Mouse (Mus musculus): ENCODE measurements at regions not wholly inside any gene's neighbourhood (a gene's known extent, or its start where the extent isn't known, plus 50 kb on each side); places are given as distances from the start of the nearest gene placed in this dataset.

- Histone ChIP-seq H3K36me3 (ENCODE audit: control insufficient read depth, insufficient read depth) (no peaks in the 10 kb centered on the region), H3ac (ENCODE audit: control insufficient read depth, insufficient read length) (no peak overlapping the region), H3K79me2 (ENCODE audit: control insufficient read depth, insufficient read depth) (no peaks in the 10 kb centered on the region), H3K4me2 (ENCODE audit: low read depth) (no peak overlapping the region), H3K27me3 (ENCODE audit: control insufficient read depth, insufficient read depth, insufficient read length) (peaks cover 17% of the 10 kb centered on the region), H3K4me3 (no peak overlapping the region)
- TF ChIP-seq TCF3 (IDR thresholded peaks at IDR 0.05; ENCODE audit: insufficient read length, low read depth) = no peak
- TF ChIP-seq MAX (IDR thresholded peaks at IDR 0.05; ENCODE audit: low read depth) = no peak
- no peak for TF ChIP-seq POLR2AphosphoS2 (IDR thresholded peaks at IDR 0.05; ENCODE audit: insufficient read length, low read depth)
- no peak for TF ChIP-seq MYOG (IDR thresholded peaks at IDR 0.05; ENCODE audit: control insufficient read depth in 1 of 3, insufficient read depth in 1 of 3, insufficient read length in 2 of 3, low read depth in 2 of 3)
- TF ChIP-seq E2F4 (IDR thresholded peaks at IDR 0.05; ENCODE audit: insufficient read depth) = no peak
- TF ChIP-seq REST (IDR thresholded peaks at IDR 0.05; ENCODE audit: insufficient read depth, insufficient read length) = no peak
- no peak for TF ChIP-seq SRF (IDR thresholded peaks at IDR 0.05; ENCODE audit: control insufficient read depth, insufficient read length, low read depth)
- TF ChIP-seq CEBPB (IDR thresholded peaks at IDR 0.05; ENCODE audit: insufficient read depth, poor library complexity, severe bottlenecking) = no peak
- no peak for TF ChIP-seq USF1 (IDR thresholded peaks at IDR 0.05; ENCODE audit: low read depth)
- no peak for TF ChIP-seq MYOD1 (IDR thresholded peaks at IDR 0.05; ENCODE audit: control insufficient read depth in 1 of 3, insufficient read length in 2 of 3, low read depth in 2 of 3)
Observed at GRCm38 (mm10) chr6:99964540-99964939, 238.3 kb upstream of the Prok2 start.

GRCm38 (mm10) chr6:99964007-99964406, 237.8 kb upstream of the Prok2 start:
- H3K36me3 ChIP-seq (ENCODE audit: control insufficient read depth, insufficient read depth) = no peaks in the 10 kb centered on the region
- no peak overlapping the region for H3ac ChIP-seq (ENCODE audit: control insufficient read depth, insufficient read length)
- H3K4me2 ChIP-seq (ENCODE audit: low read depth) = no peak overlapping the region
- H3K4me3 ChIP-seq = no peak overlapping the region
- H3K27me3 ChIP-seq (ENCODE audit: control insufficient read depth, insufficient read depth, insufficient read length) = peaks cover 13% of the 10 kb centered on the region
- TF ChIP-seq REST (IDR thresholded peaks at IDR 0.05; ENCODE audit: insufficient read depth, insufficient read length) = no peak
- H3K79me2 ChIP-seq (ENCODE audit: control insufficient read depth, insufficient read depth) = no peaks in the 10 kb centered on the region

GRCm38 (mm10) chr6:99959371-99959770, 233.2 kb upstream of the Prok2 start:
- H3K36me3 ChIP-seq (ENCODE audit: control insufficient read depth, insufficient read depth) = no peaks in the 10 kb centered on the region
- no peak for TF ChIP-seq MYOD1 (IDR thresholded peaks at IDR 0.05; ENCODE audit: control insufficient read depth in 1 of 3, insufficient read length in 2 of 3, low read depth in 2 of 3)
- TF ChIP-seq E2F4 (IDR thresholded peaks at IDR 0.05; ENCODE audit: insufficient read depth) = no peak
- TF ChIP-seq POLR2A (IDR thresholded peaks at IDR 0.05; ENCODE audit: insufficient read length, low read depth) = no peak
- no peak for TF ChIP-seq MYOG (IDR thresholded peaks at IDR 0.05; ENCODE audit: control insufficient read depth in 1 of 3, insufficient read depth in 1 of 3, insufficient read length in 2 of 3, low read depth in 2 of 3)
- TF ChIP-seq POLR2AphosphoS2 (IDR thresholded peaks at IDR 0.05; ENCODE audit: insufficient read length, low read depth) = no peak
- TF ChIP-seq SRF (IDR thresholded peaks at IDR 0.05; ENCODE audit: control insufficient read depth, insufficient read length, low read depth) = no peak
- TF ChIP-seq TCF12 (IDR thresholded peaks at IDR 0.05; ENCODE audit: insufficient read depth, poor library complexity, severe bottlenecking) = no peak
- no peak for TF ChIP-seq TCF3 (IDR thresholded peaks at IDR 0.05; ENCODE audit: insufficient read length, low read depth)
- TF ChIP-seq MAX (IDR thresholded peaks at IDR 0.05; ENCODE audit: low read depth) = no peak
- no peak for TF ChIP-seq REST (IDR thresholded peaks at IDR 0.05; ENCODE audit: insufficient read depth, insufficient read length)
- no peak for TF ChIP-seq USF1 (IDR thresholded peaks at IDR 0.05; ENCODE audit: low read depth)
- no peak for TF ChIP-seq CEBPB (IDR thresholded peaks at IDR 0.05; ENCODE audit: insufficient read depth, poor library complexity, severe bottlenecking)
- peaks cover 31% of the 10 kb centered on the region for H3K27me3 ChIP-seq (ENCODE audit: control insufficient read depth, insufficient read depth, insufficient read length)
- no peak overlapping the region for H3K4me2 ChIP-seq (ENCODE audit: low read depth)
- H3K79me2 ChIP-seq (ENCODE audit: control insufficient read depth, insufficient read depth) = no peaks in the 10 kb centered on the region
- no peak overlapping the region for H3K4me3 ChIP-seq
- no peak overlapping the region for H3ac ChIP-seq (ENCODE audit: control insufficient read depth, insufficient read length)

GRCm38 (mm10) chr6:99954832-99955830, 228.9 kb upstream of the Prok2 start:
- Histone ChIP-seq H3K79me2 (ENCODE audit: control insufficient read depth, insufficient read depth) (no peaks in the 10 kb centered on the region), H3ac (ENCODE audit: control insufficient read depth, insufficient read length) (no peak overlapping the region), H3K4me3 (no peak overlapping the region), H3K36me3 (ENCODE audit: control insufficient read depth, insufficient read depth) (no peaks in the 10 kb centered on the region), H3K27me3 (ENCODE audit: control insufficient read depth, insufficient read depth, insufficient read length) (peaks cover 21% of the 10 kb centered on the region), H3K4me2 (ENCODE audit: low read depth) (no peak overlapping the region)
- TF ChIP-seq SRF (IDR thresholded peaks at IDR 0.05; ENCODE audit: control insufficient read depth, insufficient read length, low read depth) (no peak), MYOD1 (IDR thresholded peaks at IDR 0.05; ENCODE audit: control insufficient read depth in 1 of 3, insufficient read length in 2 of 3, low read depth in 2 of 3) (no peak), TCF12 (IDR thresholded peaks at IDR 0.05; ENCODE audit: insufficient read depth, poor library complexity, severe bottlenecking) (no peak), MYOG (IDR thresholded peaks at IDR 0.05; ENCODE audit: control insufficient read depth in 1 of 3, insufficient read depth in 1 of 3, insufficient read length in 2 of 3, low read depth in 2 of 3) (no peak)
